Comparison of ENCODE assay signal across 8 mouse cellular contexts in the genomic region with DNA sequence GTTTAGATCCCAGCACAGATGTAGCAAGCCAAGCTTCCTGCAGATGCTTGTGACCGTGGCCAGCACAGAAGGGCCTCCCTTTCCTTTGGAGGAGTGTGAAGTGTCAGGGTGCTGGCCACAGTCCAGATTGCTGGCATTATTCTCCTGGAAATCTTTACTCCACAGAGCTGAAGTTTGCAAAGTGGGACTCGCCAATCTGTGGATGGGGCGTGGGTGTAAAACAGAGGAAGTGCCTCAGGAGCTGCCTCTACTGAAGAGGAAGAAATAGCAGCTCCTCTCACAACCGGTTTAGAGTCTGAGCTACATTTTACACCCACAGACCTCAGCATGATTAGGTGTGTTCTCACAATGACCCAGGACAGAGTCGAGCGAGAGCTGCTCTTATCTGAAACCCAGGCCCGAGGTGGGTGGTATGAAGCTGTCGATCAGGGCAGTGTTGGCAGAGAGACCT.
DNase-seq lines count a peak whose midpoint lies in the region; ATAC-seq and TF ChIP-seq lines count a peak whose summit lies in the region.

No protein-coding gene starts in this region.

- H3K9me3 ChIP-seq in forebrain, postnatal 0 days (ENCODE audit: low read length) = no peaks in the 10 kb centered on the region
- H3K9me3 ChIP-seq in forebrain, embryonic 15.5 days = no peaks in the 10 kb centered on the region
- H3K9me3 ChIP-seq in midbrain, embryonic 16.5 days (replicated peaks; ENCODE audit: control insufficient read depth, low read length, poor library complexity, severe bottlenecking) = no peaks in the 10 kb centered on the region
- H3K9me3 ChIP-seq in hindbrain, embryonic 16.5 days (ENCODE audit: control insufficient read depth, low read length) = no peaks in the 10 kb centered on the region

- no peak for TF ChIP-seq POLR2A in spleen, adult 2 months (IDR thresholded peaks at IDR 0.05; ENCODE audit: low read depth, low read length)

- H3K4me1 ChIP-seq in forebrain, postnatal 0 days (ENCODE audit: insufficient read depth) = no peaks in the 10 kb centered on the region
- peaks cover 8% of the 10 kb centered on the region; the same call in 1 of the 2 replicates for H3K4me1 ChIP-seq in forebrain, embryonic 15.5 days
- peaks cover 18% of the 10 kb centered on the region; the same call in 1 of the 2 replicates for H3K4me1 ChIP-seq in spleen, adult 2 months (ENCODE audit: control insufficient read depth, insufficient read depth, insufficient read length)
- no peaks in the 10 kb centered on the region for H3K4me1 ChIP-seq in midbrain, embryonic 16.5 days (ENCODE audit: control insufficient read depth, insufficient read depth, low read length)
- H3K4me1 ChIP-seq in hindbrain, embryonic 16.5 days (ENCODE audit: control insufficient read depth, insufficient read depth, low read depth, low read length) = no peaks in the 10 kb centered on the region

- H3K4me3 ChIP-seq in forebrain, postnatal 0 days (ENCODE audit: low read depth, low read length) = no peak overlapping the region
- H3K4me3 ChIP-seq in forebrain, embryonic 15.5 days = no peak overlapping the region
- no peak overlapping the region for H3K4me3 ChIP-seq in spleen, adult 2 months (ENCODE audit: extremely low read depth, insufficient read depth, insufficient read length)
- no peak overlapping the region for H3K4me3 ChIP-seq in left cerebral cortex, adult 2 months
- no peak overlapping the region for H3K4me3 ChIP-seq in midbrain, embryonic 16.5 days (ENCODE audit: low read depth, low read length)
- H3K4me3 ChIP-seq in hindbrain, embryonic 16.5 days (ENCODE audit: low read length) = no peak overlapping the region

- H3K27me3 ChIP-seq in forebrain, postnatal 0 days (ENCODE audit: insufficient read depth, low read length) = no peaks in the 10 kb centered on the region
- H3K27me3 ChIP-seq in forebrain, embryonic 15.5 days = no peaks in the 10 kb centered on the region
- H3K27me3 ChIP-seq in spleen, adult 2 months (ENCODE audit: control insufficient read depth, insufficient read depth, low read length) = no peaks in the 10 kb centered on the region
- no peaks in the 10 kb centered on the region for H3K27me3 ChIP-seq in midbrain, embryonic 16.5 days (ENCODE audit: control insufficient read depth, insufficient read depth, low read depth, low read length)
- H3K27me3 ChIP-seq in hindbrain, embryonic 16.5 days (replicated peaks; ENCODE audit: control insufficient read depth, insufficient read depth, low read length) = no peaks in the 10 kb centered on the region

- no peak for TF ChIP-seq CTCF in forebrain, postnatal 0 days (IDR thresholded peaks at IDR 0.05; ENCODE audit: low read depth)
- no peak for TF ChIP-seq CTCF in spleen, adult 2 months (IDR thresholded peaks at IDR 0.05; ENCODE audit: extremely low read depth, insufficient read depth, insufficient read length, insufficient replicate concordance)
- no peak for TF ChIP-seq CTCF in left cerebral cortex, adult 2 months (IDR thresholded peaks at IDR 0.05)

- no peaks in the 10 kb centered on the region for H3K36me3 ChIP-seq in forebrain, postnatal 0 days (ENCODE audit: insufficient read depth)
- H3K36me3 ChIP-seq in forebrain, embryonic 15.5 days = no peaks in the 10 kb centered on the region
- H3K36me3 ChIP-seq in spleen, adult 2 months (ENCODE audit: control insufficient read depth, insufficient read depth, low read length) = no peaks in the 10 kb centered on the region
- no peaks in the 10 kb centered on the region for H3K36me3 ChIP-seq in midbrain, embryonic 16.5 days (ENCODE audit: control insufficient read depth, insufficient read depth, low read length)
- H3K36me3 ChIP-seq in hindbrain, embryonic 16.5 days (ENCODE audit: control insufficient read depth, insufficient read depth, low read length) = no peaks in the 10 kb centered on the region

- no peak overlapping the region for H3K4me2 ChIP-seq in forebrain, postnatal 0 days (ENCODE audit: low read depth)
- H3K4me2 ChIP-seq in forebrain, embryonic 15.5 days (replicated peaks) = no peak overlapping the region
- no peak overlapping the region for H3K4me2 ChIP-seq in midbrain, embryonic 16.5 days (ENCODE audit: low read length)
- no peak overlapping the region for H3K4me2 ChIP-seq in hindbrain, embryonic 16.5 days (ENCODE audit: low read length)

- peak; percentile 32 for DNase-seq in forebrain, postnatal 0 days
- no peak for DNase-seq in spleen, adult 2 months (ENCODE audit: low read depth in 1 of 2, low spot score in 2 of 2)
- no peak for DNase-seq in spleen, postnatal 4 days (ENCODE audit: low spot score in 2 of 2)
- peak; percentile 72 to 78 for DNase-seq in left cerebral cortex, adult 2 months (ENCODE audit: extremely low spot score in 1 of 2, low spot score in 2 of 2)
- peak; percentile 74 to 90 for DNase-seq in right cerebral cortex, postnatal 36 days (ENCODE audit: low spot score in 2 of 2)

- 52% methylated on average over 8 of the region's 8 CpGs for WGBS in forebrain, postnatal 0 days
- 60% methylated on average over 8 of the region's 8 CpGs for WGBS in forebrain, embryonic 15.5 days
- 10% methylated on average over 8 of the region's 8 CpGs for WGBS in spleen, adult 2 months
- 82% methylated on average over 8 of the region's 8 CpGs for WGBS in midbrain, embryonic 16.5 days
- 68% methylated on average over 8 of the region's 8 CpGs for WGBS in hindbrain, embryonic 16.5 days

- intact Hi-C loops in left cerebral cortex, adult 2 months (cut with DNase I) = no loop called here

- no peak overlapping the region for H3K9ac ChIP-seq in forebrain, postnatal 0 days
- no peak overlapping the region for H3K9ac ChIP-seq in forebrain, embryonic 15.5 days (replicated peaks)
- no peak overlapping the region for H3K9ac ChIP-seq in midbrain, embryonic 16.5 days (ENCODE audit: low read depth, low read length)
- no peak overlapping the region for H3K9ac ChIP-seq in hindbrain, embryonic 16.5 days (ENCODE audit: low read depth, low read length)

- ATAC-seq in forebrain, postnatal 0 days = no peak
- ATAC-seq in forebrain, embryonic 15.5 days (replicated peaks) = no peak
- no peak for ATAC-seq in midbrain, embryonic 16.5 days
- ATAC-seq in hindbrain, embryonic 16.5 days = no peak

- H3K27ac ChIP-seq in forebrain, postnatal 0 days (ENCODE audit: low read depth, low read length) = no peak overlapping the region
- no peak overlapping the region for H3K27ac ChIP-seq in forebrain, embryonic 15.5 days (replicated peaks)
- peak overlapping the region; percentile 56 for H3K27ac ChIP-seq in spleen, adult 2 months (ENCODE audit: insufficient read depth, low read length)
- H3K27ac ChIP-seq in left cerebral cortex, adult 2 months = no peak overlapping the region; the same call in 1 of the 2 replicates
- H3K27ac ChIP-seq in midbrain, embryonic 16.5 days (ENCODE audit: low read length) = no peak overlapping the region
- H3K27ac ChIP-seq in hindbrain, embryonic 16.5 days (ENCODE audit: low read depth, low read length) = no peak overlapping the region

Comparison
In these comparisons a context has a peak if more than half of its experiments do, and no peak if none do; other contexts are left out.
1. DNase-seq: peak in forebrain, postnatal 0 days (single experiment), left cerebral cortex, adult 2 months (2 of 2) and right cerebral cortex, postnatal 36 days (2 of 2); none in spleen, adult 2 months (0 of 2) and spleen, postnatal 4 days (0 of 2).